Mouse (Mus musculus): ENCODE results near the gene Mcub. TPM values are rescaled to one million over a fixed set of nuclear protein-coding genes. Genes with fewer than 3 reads are reported as not detected.

Gene Mcub
- total RNA-seq, 2 experiments from 2014 or later: 1.2 to 1.4 TPM

- intact Hi-C loops (cut with DNase I): no loop called here
- H3K4me3 ChIP-seq: no peak overlapping the region
- DNase-seq (ENCODE audit: extremely low spot score in 1 of 2, low spot score in 2 of 2): no peak
- TF ChIP-seq CTCF (IDR thresholded peaks at IDR 0.05): no peak
- H3K27ac ChIP-seq: no peak overlapping the region
Measured at GRCm38 (mm10) chr3:129913241-129913640, 56.8 kb downstream of the Mcub start.

- DNase-seq (ENCODE audit: extremely low spot score in 1 of 2, low spot score in 2 of 2): no peak
- no peak for TF ChIP-seq CTCF (IDR thresholded peaks at IDR 0.05)
- intact Hi-C loops (cut with DNase I): no loop called here
- Histone ChIP-seq H3K4me3 (no peak overlapping the region), H3K27ac (no peak overlapping the region)
Measured at GRCm38 (mm10) chr3:129912025-129912424, 58.0 kb downstream of the Mcub start.

GRCm38 (mm10) chr3:129904381-129905132, 65.4 kb downstream of the Mcub start:
- intact Hi-C loops (cut with DNase I): loop anchor here (10.0 kb wide), 1 partner anchor 800 kb away; the partner anchor contains the start of gene Ostc

GRCm38 (mm10) chr3:129903866-129904265, 66.1 kb downstream of the Mcub start:
- no peak overlapping the region for H3K27ac ChIP-seq
- H3K4me3 ChIP-seq: no peak overlapping the region
- no peak for TF ChIP-seq CTCF (IDR thresholded peaks at IDR 0.05)
- intact Hi-C loops (cut with DNase I): loop anchor here (10.0 kb wide), 1 partner anchor 801 kb away; the partner anchor contains the start of gene Ostc
- no peak for DNase-seq (ENCODE audit: extremely low spot score in 1 of 2, low spot score in 2 of 2)

More at GRCm38 (mm10) chr3:129904381-129905132, 65.4 kb downstream of the Mcub start:
- H3K27ac ChIP-seq: no peak overlapping the region
- DNase-seq (ENCODE audit: extremely low spot score in 1 of 2, low spot score in 2 of 2): no peak
- H3K4me3 ChIP-seq: no peak overlapping the region
- TF ChIP-seq CTCF (IDR thresholded peaks at IDR 0.05): no peak

- Histone ChIP-seq H3K4me3 (no peak overlapping the region), H3K27ac (no peak overlapping the region)
- TF ChIP-seq CTCF (IDR thresholded peaks at IDR 0.05): no peak
- DNase-seq (ENCODE audit: extremely low spot score in 1 of 2, low spot score in 2 of 2): no peak
- intact Hi-C loops (cut with DNase I): loop anchor here (10.0 kb wide), 1 partner anchor 801 kb away; the partner anchor contains the start of gene Ostc
Measured at GRCm38 (mm10) chr3:129903369-129903768, 66.6 kb downstream of the Mcub start.

GRCm38 (mm10) chr3:129901271-129901809, 68.7 kb downstream of the Mcub start, which contains the start of gene Casp6:
Casp6 (plus strand) TSS chr3:129901425.
- H3K27ac ChIP-seq: no peak within 1 kb of the TSS
- H3K4me3 ChIP-seq: peak within 1 kb of the TSS; percentile 51
- peak; percentile 59 to 61 for DNase-seq (ENCODE audit: extremely low spot score in 1 of 2, low spot score in 2 of 2)
- intact Hi-C loops (cut with DNase I): loop anchor here (10.0 kb wide), 1 partner anchor 803 kb away; the partner anchor contains the start of gene Ostc
- TF ChIP-seq CTCF (IDR thresholded peaks at IDR 0.05): no peak

- intact Hi-C loops (cut with DNase I): no loop called here
- H3K4me3 ChIP-seq: no peak overlapping the region
- DNase-seq (ENCODE audit: extremely low spot score in 1 of 2, low spot score in 2 of 2): no peak
- H3K27ac ChIP-seq: no peak overlapping the region
- TF ChIP-seq CTCF (IDR thresholded peaks at IDR 0.05): no peak
Measured at GRCm38 (mm10) chr3:129898886-129899285, 71.1 kb downstream of the Mcub start.

GRCm38 (mm10) chr3:129896591-129896990, 73.4 kb downstream of the Mcub start:
- intact Hi-C loops (cut with DNase I): no loop called here
- TF ChIP-seq CTCF (IDR thresholded peaks at IDR 0.05): no peak
- no peak overlapping the region for H3K27ac ChIP-seq

GRCm38 (mm10) chr3:129893143-129893542, 76.9 kb downstream of the Mcub start:
- intact Hi-C loops (cut with DNase I): no loop called here
- no peak for TF ChIP-seq CTCF (IDR thresholded peaks at IDR 0.05)
- no peak overlapping the region for H3K4me3 ChIP-seq
- DNase-seq (ENCODE audit: extremely low spot score in 1 of 2, low spot score in 2 of 2): no peak
- no peak overlapping the region for H3K27ac ChIP-seq

More at GRCm38 (mm10) chr3:129896591-129896990, 73.4 kb downstream of the Mcub start:
- no peak overlapping the region for H3K4me3 ChIP-seq
- no peak for DNase-seq (ENCODE audit: extremely low spot score in 1 of 2, low spot score in 2 of 2)

- DNase-seq (ENCODE audit: extremely low spot score in 1 of 2, low spot score in 2 of 2): no peak
- TF ChIP-seq CTCF (IDR thresholded peaks at IDR 0.05): no peak
- intact Hi-C loops (cut with DNase I): no loop called here
- Histone ChIP-seq H3K4me3 (no peak overlapping the region), H3K27ac (no peak overlapping the region)
Measured at GRCm38 (mm10) chr3:129892003-129892402, 78.0 kb downstream of the Mcub start.

GRCm38 (mm10) chr3:129887779-129888517, 82.1 kb downstream of the Mcub start:
- intact Hi-C loops (cut with DNase I): no loop called here
- Histone ChIP-seq H3K4me3 (no peak overlapping the region), H3K27ac (no peak overlapping the region)
- DNase-seq (ENCODE audit: extremely low spot score in 1 of 2, low spot score in 2 of 2): no peak
- no peak for TF ChIP-seq CTCF (IDR thresholded peaks at IDR 0.05)

- intact Hi-C loops (cut with DNase I): no loop called here
- no peak overlapping the region for H3K27ac ChIP-seq
- no peak for TF ChIP-seq CTCF (IDR thresholded peaks at IDR 0.05)
- no peak overlapping the region for H3K4me3 ChIP-seq
- no peak for DNase-seq (ENCODE audit: extremely low spot score in 1 of 2, low spot score in 2 of 2)
Measured at GRCm38 (mm10) chr3:129886430-129886829, 83.6 kb downstream of the Mcub start.

Data from left cerebral cortex, adult 2 months (tissue).